ENCODE assay signal across 8 mouse cellular contexts in genomic region chrX:169979461-169980202, GRCm38 (mm10). TPM values are rescaled to one million over a fixed set of nuclear protein-coding genes. Genes with fewer than 3 reads are reported as not detected.
DNase-seq lines count a peak whose midpoint lies in the region; ATAC-seq and TF ChIP-seq lines count a peak whose summit lies in the region.
"Not testable (repeated sequence)": the region's sequence is repeated elsewhere in the genome, so short reads cannot be mapped to it uniquely, and the experiment has no call there.

No protein-coding gene starts in this region.

- H3K27me3 ChIP-seq in hindbrain, embryonic 16.5 days (replicated peaks; ENCODE audit: control insufficient read depth, insufficient read depth, low read length); small intestine, adult 2 months (ENCODE audit: control insufficient read depth, insufficient read depth, low read length): not testable (repeated sequence)
- peaks cover 11% of the 10 kb centered on the region for H3K27me3 ChIP-seq in midbrain, postnatal 0 days (ENCODE audit: insufficient read depth, low read length)

- TF ChIP-seq CTCF in brain, embryonic 14.5 days (IDR thresholded peaks at IDR 0.05; ENCODE audit: borderline replicate concordance, extremely low read depth, insufficient read depth, insufficient read length); embryonic fibroblast, embryonic 13.5 days (IDR thresholded peaks at IDR 0.05; ENCODE audit: borderline replicate concordance, insufficient read depth, low read length); midbrain, postnatal 0 days (IDR thresholded peaks at IDR 0.05); small intestine, adult 2 months (IDR thresholded peaks at IDR 0.05; ENCODE audit: extremely low read depth, insufficient read length, insufficient replicate concordance, low read depth, low read length): not testable (repeated sequence)

- ATAC-seq in hindbrain, embryonic 16.5 days = peak; percentile 48
- not testable (repeated sequence) for ATAC-seq in midbrain, postnatal 0 days (ENCODE audit: low FRiP score)

- TF ChIP-seq POLR2A in brain, embryonic 14.5 days (IDR thresholded peaks at IDR 0.05; ENCODE audit: borderline replicate concordance, extremely low read depth, insufficient read depth, insufficient read length, poor library complexity, severe bottlenecking); embryonic fibroblast, embryonic 13.5 days (IDR thresholded peaks at IDR 0.05; ENCODE audit: low read depth, low read length); small intestine, adult 2 months (IDR thresholded peaks at IDR 0.05; ENCODE audit: low read depth, low read length): not testable (repeated sequence)

- DNase-seq in CD4-positive helper T cell, adult 2 months (ENCODE audit: low read depth, low spot score) = peak; percentile 32
- peak; percentile 87 for DNase-seq in brain, embryonic 14.5 days (ENCODE audit: low read depth)
- DNase-seq in gastrocnemius, postnatal 4 days (ENCODE audit: low spot score in 2 of 2) = peak; percentile 28 to 33
- peak; percentile 64 to 70 for DNase-seq in left cerebral cortex, adult 8-10 months (ENCODE audit: low spot score in 2 of 2)
- DNase-seq in midbrain, postnatal 0 days (ENCODE audit: low spot score) = peak; percentile 66

- not testable (repeated sequence) for H3K4me3 ChIP-seq in embryonic fibroblast, embryonic 13.5 days (ENCODE audit: insufficient read depth, low read length); small intestine, adult 2 months (ENCODE audit: low read depth, low read length)
- H3K4me3 ChIP-seq in hindbrain, embryonic 16.5 days (ENCODE audit: low read length) = peak overlapping the region; percentile 20
- H3K4me3 ChIP-seq in midbrain, postnatal 0 days (ENCODE audit: low read depth, low read length) = peak overlapping the region; percentile 17

- WGBS in hindbrain, embryonic 16.5 days = 69% methylated on average over 20 of the region's 20 CpGs
- WGBS in midbrain, postnatal 0 days = 50% methylated on average over 20 of the region's 20 CpGs
- 83% methylated on average over 20 of the region's 20 CpGs for WGBS in small intestine, adult 2 months

- peak overlapping the region; percentile 41 for H3K4me2 ChIP-seq in hindbrain, embryonic 16.5 days (ENCODE audit: low read length)
- H3K4me2 ChIP-seq in midbrain, postnatal 0 days (ENCODE audit: low read depth, low read length, poor library complexity, severe bottlenecking) = peak overlapping the region; percentile 26

- H3K4me1 ChIP-seq in embryonic fibroblast, embryonic 13.5 days (ENCODE audit: control insufficient read depth, insufficient read depth, low read length); hindbrain, embryonic 16.5 days (ENCODE audit: control insufficient read depth, insufficient read depth, low read depth, low read length); midbrain, postnatal 0 days (ENCODE audit: insufficient read depth, low read length); small intestine, adult 2 months (ENCODE audit: control insufficient read depth, insufficient read depth, insufficient read length, low read length): not testable (repeated sequence)

- H3K9ac ChIP-seq in hindbrain, embryonic 16.5 days (ENCODE audit: low read depth, low read length) = peak overlapping the region; percentile 9; the same call in 1 of the 2 replicates
- H3K9ac ChIP-seq in midbrain, postnatal 0 days (replicated peaks; ENCODE audit: low read length, poor library complexity, severe bottlenecking) = not testable (repeated sequence)

- H3K9me3 ChIP-seq in hindbrain, embryonic 16.5 days (ENCODE audit: control insufficient read depth, low read length) = peaks cover 18% of the 10 kb centered on the region
- not testable (repeated sequence) for H3K9me3 ChIP-seq in midbrain, postnatal 0 days (ENCODE audit: low read length)

- H3K36me3 ChIP-seq in hindbrain, embryonic 16.5 days (ENCODE audit: control insufficient read depth, insufficient read depth, low read length) = peaks cover 26% of the 10 kb centered on the region
- not testable (repeated sequence) for H3K36me3 ChIP-seq in midbrain, postnatal 0 days (ENCODE audit: insufficient read depth, low read length); small intestine, adult 2 months (ENCODE audit: control insufficient read depth, insufficient read depth, low read length)

- peak overlapping the region; percentile 31; the same call in 1 of the 2 replicates for H3K27ac ChIP-seq in embryonic fibroblast, embryonic 13.5 days (ENCODE audit: insufficient read depth, low read length)
- not testable (repeated sequence) for H3K27ac ChIP-seq in hindbrain, embryonic 16.5 days (ENCODE audit: low read depth, low read length); midbrain, postnatal 0 days (ENCODE audit: low read depth, low read length)
- peak overlapping the region; percentile 0; the same call in 1 of the 2 replicates for H3K27ac ChIP-seq in small intestine, adult 2 months (ENCODE audit: insufficient read depth, low read depth, low read length)

RNA-seq across cellular contexts. Expression of gene Gm21887, which starts 29.8 kb away (rescaled TPM):
- 476 and 1,536 TPM in 2 replicates for polyA plus RNA-seq in brain, embryonic 14.5 days (2012; rRNA removed)
- polyA plus RNA-seq in embryonic fibroblast, embryonic 13.5 days (2011; ENCODE audit: insufficient read length, low read depth, missing spikeins) = 44.5 and 62.1 TPM in 2 replicates
- total RNA-seq in gastrocnemius, postnatal 4 days (2021) = 100 to 1,000 TPM in 1 of 2 experiments, 10 to 100 TPM in 1; 93.0 to 116 TPM
- 91.3 and 180 TPM in 2 replicates for polyA plus RNA-seq in hindbrain, embryonic 16.5 days (2015; fragmentation: Nextera tagmentation; extraction: Ambion mirVana)
- total RNA-seq in left cerebral cortex, adult 8-10 months (2022) = 100 to 1,000 TPM in 2 of 4 experiments, 10 to 100 TPM in 2; 64.2 to 131 (median 96.7) TPM
- 34.6 and 51.3 TPM in 2 replicates for total RNA-seq in midbrain, postnatal 0 days (2014; rRNA removed)
- 193 and 201 TPM in 2 replicates for polyA plus RNA-seq in midbrain, postnatal 0 days (2015; fragmentation: Nextera tagmentation; extraction: Ambion mirVana)
- polyA plus RNA-seq in small intestine, adult 2 months (2012; rRNA removed) = 9.0 and 759 TPM in 2 replicates

Comparison
In these comparisons a context has a peak if more than half of its experiments do, and no peak if none do; other contexts are left out.
1. DNase-seq: peak in every context shown above with its lines; median percentile 87 in brain, embryonic 14.5 days; 67 in left cerebral cortex, adult 8-10 months; 66 in midbrain, postnatal 0 days; 32 in CD4-positive helper T cell, adult 2 months; 30 in gastrocnemius, postnatal 4 days.